Mouse (Mus musculus) ES-Bruce4 (cell line): Measurements from ENCODE around the gene Ddit4l.

ENCODE experiments used
- CTCF ChIP-seq: IDR thresholded peaks from one replicate; pipeline ENCODE4 v1.8.1; 2011; ENCODE audit warnings: low read depth, low read length
- EP300 ChIP-seq: IDR thresholded peaks from 2 replicates; pipeline ENCODE4 v1.6.1; 2011; ENCODE audit warnings: low read depth, low read length; ENCODE audit not compliant: insufficient read depth

DNA sequence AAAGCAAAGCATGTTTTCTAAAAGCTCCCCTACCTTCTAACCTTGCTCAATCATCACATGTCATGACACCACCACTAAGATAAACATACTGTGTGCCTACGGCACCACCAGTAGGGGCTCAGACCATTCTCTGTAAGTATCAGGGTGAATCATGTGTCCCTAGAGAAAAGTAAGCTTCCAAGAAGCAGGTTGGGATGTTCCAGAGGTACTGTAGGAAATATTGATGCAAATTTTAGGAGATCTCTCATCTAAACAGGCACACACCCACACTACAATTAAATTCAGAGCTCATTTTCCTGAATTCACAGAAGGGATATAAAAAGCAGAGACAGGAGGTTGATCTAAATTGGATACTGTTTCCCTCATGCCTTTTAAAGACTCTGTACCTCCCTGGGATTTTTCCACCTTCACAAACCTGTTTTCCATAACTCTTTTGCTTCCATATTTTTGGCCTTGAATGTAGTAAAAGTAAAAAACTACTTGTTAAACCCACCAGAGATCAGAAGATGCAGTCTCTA, 12.4 kb upstream of the Ddit4l start:
- TF ChIP-seq CTCF (no peak), EP300 (no peak)
